In genomic region chr7:19603849-19604605, GRCm38 (mm10) we compare ENCODE assay signal across 8 mouse cellular contexts. TPM values are rescaled to one million over a fixed set of nuclear protein-coding genes. Genes with fewer than 3 reads are reported as not detected.
DNase-seq lines count a peak whose midpoint lies in the region; ATAC-seq and TF ChIP-seq lines count a peak whose summit lies in the region.

Gene Clasrp (minus strand): TSS chr7:19604486.

- peaks cover 53% of the 10 kb centered on the region for H3K36me3 ChIP-seq in E14TG2a.4 (ENCODE audit: insufficient read depth, low read length)
- peaks cover 38% of the 10 kb centered on the region for H3K36me3 ChIP-seq in forebrain, embryonic 13.5 days (ENCODE audit: poor library complexity, severe bottlenecking)
- peaks cover 24% of the 10 kb centered on the region for H3K36me3 ChIP-seq in liver, postnatal 0 days (replicated peaks; ENCODE audit: insufficient read depth, low read length)
- H3K36me3 ChIP-seq in neural tube, embryonic 14.5 days (ENCODE audit: control insufficient read depth, insufficient read depth, low read length), result peaks cover 13% of the 10 kb centered on the region

- TF ChIP-seq CTCF in E14TG2a.4 (conservative IDR thresholded peaks at IDR 0.05; ENCODE audit: low read length), result no peak
- TF ChIP-seq CTCF in liver, postnatal 0 days (IDR thresholded peaks at IDR 0.05; ENCODE audit: low read depth), result 0 out of 2 replicates have a peak, but pooled peaks have one; percentile 10

- peaks cover 63% of the 10 kb centered on the region for H3K4me1 ChIP-seq in E14TG2a.4 (replicated peaks; ENCODE audit: low read depth, low read length)
- H3K4me1 ChIP-seq in forebrain, embryonic 13.5 days, result peaks cover 32% of the 10 kb centered on the region
- peaks cover 18% of the 10 kb centered on the region for H3K4me1 ChIP-seq in liver, postnatal 0 days (ENCODE audit: insufficient read depth)
- H3K4me1 ChIP-seq in neural tube, embryonic 14.5 days (ENCODE audit: control insufficient read depth, insufficient read depth, low read length), result peaks cover 17% of the 10 kb centered on the region

- H3K9me3 ChIP-seq in E14TG2a.4 (ENCODE audit: low read length), result no peaks in the 10 kb centered on the region
- no peaks in the 10 kb centered on the region for H3K9me3 ChIP-seq in forebrain, embryonic 13.5 days (replicated peaks)
- no peaks in the 10 kb centered on the region for H3K9me3 ChIP-seq in liver, postnatal 0 days (ENCODE audit: low read length)
- H3K9me3 ChIP-seq in neural tube, embryonic 14.5 days (ENCODE audit: control insufficient read depth, low read length), result no peaks in the 10 kb centered on the region

- H3K9ac ChIP-seq in forebrain, embryonic 13.5 days, result peak within 1 kb of the TSS; percentile 90
- peak within 1 kb of the TSS; percentile 93 for H3K9ac ChIP-seq in liver, postnatal 0 days (replicated peaks)
- H3K9ac ChIP-seq in neural tube, embryonic 14.5 days (replicated peaks; ENCODE audit: low read depth, low read length), result peak within 1 kb of the TSS; percentile 93

- peak within 1 kb of the TSS; percentile 99 for H3K4me3 ChIP-seq in E14TG2a.4 (replicated peaks; ENCODE audit: low read length)
- H3K4me3 ChIP-seq in forebrain, embryonic 13.5 days, result peak within 1 kb of the TSS; percentile 87
- peak within 1 kb of the TSS; percentile 90 for H3K4me3 ChIP-seq in liver, postnatal 0 days (ENCODE audit: low read depth, low read length)
- H3K4me3 ChIP-seq in neural tube, embryonic 14.5 days (ENCODE audit: low read depth, low read length), result peak within 1 kb of the TSS; percentile 97

- peak; percentile 95 for ATAC-seq in forebrain, embryonic 13.5 days
- peak; percentile 96 for ATAC-seq in liver, postnatal 0 days
- peak; percentile 91 for ATAC-seq in neural tube, embryonic 14.5 days (ENCODE audit: low read depth)

- H3K27ac ChIP-seq in forebrain, embryonic 13.5 days, result peak within 1 kb of the TSS; percentile 37; the same call in 1 of the 2 replicates
- peak within 1 kb of the TSS; percentile 70 for H3K27ac ChIP-seq in liver, postnatal 0 days (ENCODE audit: low read depth)
- peak within 1 kb of the TSS; percentile 72 for H3K27ac ChIP-seq in neural tube, embryonic 14.5 days (ENCODE audit: low read depth, low read length)

- peak; percentile 94 for DNase-seq in c-Kit-positive CD71-positive TER-119-positive erythroid progenitor cells, embryonic 14.5 days (ENCODE audit: low spot score)
- peak; percentile 97 to 99 for DNase-seq in heart, postnatal 10 days
- DNase-seq in large intestine, adult 2 months (ENCODE audit: low read depth, low spot score), result peak; percentile 87
- DNase-seq in liver, postnatal 0 days, result peak; percentile 98
- DNase-seq in testis, postnatal 10 days (ENCODE audit: low spot score), result peak; percentile 99

- intact Hi-C loops in heart, postnatal 10 days (cut with DNase I), result no loop called here

- no peak for TF ChIP-seq EP300 in liver, postnatal 0 days (IDR thresholded peaks at IDR 0.05; ENCODE audit: low read depth)

- H3K4me2 ChIP-seq in forebrain, embryonic 13.5 days, result peak within 1 kb of the TSS; percentile 88
- peak within 1 kb of the TSS; percentile 73 for H3K4me2 ChIP-seq in liver, postnatal 0 days (ENCODE audit: low read depth, low read length)
- peak within 1 kb of the TSS; percentile 96 for H3K4me2 ChIP-seq in neural tube, embryonic 14.5 days (ENCODE audit: low read depth, low read length)

- WGBS in forebrain, embryonic 13.5 days, result 1% methylated on average over 50 of the region's 57 CpGs
- WGBS in large intestine, adult 2 months, result under 1% methylated on average over 57 of the region's 57 CpGs
- 2% methylated on average over 57 of the region's 57 CpGs for WGBS in liver, postnatal 0 days (ENCODE audit: insufficient replicate concordance)
- 2% methylated on average over 57 of the region's 57 CpGs for WGBS in neural tube, embryonic 14.5 days

- H3K27me3 ChIP-seq in E14TG2a.4 (ENCODE audit: insufficient read depth, low read length), result no peaks in the 10 kb centered on the region
- H3K27me3 ChIP-seq in forebrain, embryonic 13.5 days, result no peaks in the 10 kb centered on the region
- no peaks in the 10 kb centered on the region for H3K27me3 ChIP-seq in liver, postnatal 0 days (ENCODE audit: insufficient read depth, low read length)
- no peaks in the 10 kb centered on the region for H3K27me3 ChIP-seq in neural tube, embryonic 14.5 days (ENCODE audit: control insufficient read depth, insufficient read depth, low read length)

RNA-seq across cellular contexts. Expression of gene Clasrp, which starts in this region (rescaled TPM):
- 54.0 and 55.7 TPM in 2 replicates for polyA plus RNA-seq in forebrain, embryonic 13.5 days (2015; fragmentation: Nextera tagmentation; extraction: Ambion mirVana)
- 10 to 100 TPM; 24.1 to 29.5 TPM for total RNA-seq in heart, postnatal 10 days (2021)
- 39.5 and 76.8 TPM in 2 replicates for polyA plus RNA-seq in large intestine, adult 2 months (2012; rRNA removed)
- polyA plus RNA-seq in liver, postnatal 0 days (2015; fragmentation: Nextera tagmentation; extraction: Ambion mirVana), result 7.6 and 8.1 TPM in 2 replicates
- 49.7 and 51.3 TPM in 2 replicates for polyA plus RNA-seq in neural tube, embryonic 14.5 days (2014; fragmentation: Nextera tagmentation; extraction: Ambion mirVana)

Comparison
In these comparisons a context has a peak if more than half of its experiments do, and no peak if none do; other contexts are left out.
1. Peak in every context shown above with its lines: DNase-seq, ATAC-seq, H3K4me3 ChIP-seq and H3K27ac ChIP-seq.